Mouse (Mus musculus) hindbrain, embryonic 14.5 days (tissue): ENCODE data around the gene Fnbp1l. TPM values are rescaled to one million over a fixed set of nuclear protein-coding genes. Genes with fewer than 3 reads are reported as not detected.

Experiments used
- ATAC-seq: fragments of 200-750 bp; cut with Nextera tagmentation; 2 replicates; pipeline ENCODE4 v1.8.0; 2017; ENCODE audit warnings: moderate number of reproducible peaks, mild to moderate bottlenecking, moderate TSS enrichment, moderate library complexity; ENCODE audit not compliant: low FRiP score
- DNase-seq: peaks from one replicate; pipeline ENCODE4 v3.0.0-alpha.2; 2015; ENCODE audit warnings: low spot score
- H3K27ac ChIP-seq: fragments of 300-500 bp; sonication (generic); 2 replicates; pipeline ENCODE4 v1.5.1; 2014; ENCODE audit warnings: mild to moderate bottlenecking, moderate library complexity
- H3K27me3 ChIP-seq: fragments of 300-500 bp; sonication (generic); 2 replicates; pipeline ENCODE4 v1.6.1; 2014; ENCODE audit warnings: mild to moderate bottlenecking, low read length, mixed read lengths; ENCODE audit not compliant: control insufficient read depth, insufficient read depth
- H3K36me3 ChIP-seq: fragments of 300-500 bp; sonication (generic); replicated peaks from 2 replicates; pipeline ENCODE4 v1.6.1; 2014; ENCODE audit not compliant: control insufficient read depth, insufficient read depth
- H3K4me1 ChIP-seq: fragments of 300-500 bp; sonication (generic); replicated peaks from 2 replicates; pipeline ENCODE4 v1.6.1; 2014; ENCODE audit warnings: antibody characterized with exemption, low read length, mixed read lengths; ENCODE audit not compliant: control insufficient read depth, insufficient read depth
- H3K4me2 ChIP-seq: fragments of 300-500 bp; sonication (generic); replicated peaks from 2 replicates; pipeline ENCODE4 v1.6.1; 2014; ENCODE audit warnings: mild to moderate bottlenecking, moderate library complexity
- H3K4me3 ChIP-seq: fragments of 300-500 bp; sonication (generic); replicated peaks from 2 replicates; pipeline ENCODE4 v1.5.1; 2014; ENCODE audit warnings: mild to moderate bottlenecking, low read length
- H3K9ac ChIP-seq: fragments of 300-500 bp; sonication (generic); 2 replicates; pipeline ENCODE4 v1.6.1; 2014
- H3K9me3 ChIP-seq: fragments of 300-500 bp; sonication (generic); 2 replicates; pipeline ENCODE4 v1.6.1; 2016; ENCODE audit warnings: low read length; ENCODE audit not compliant: control insufficient read depth
- WGBS: fragments of 180-500 bp; shearing (Covaris S2); extraction: QIAGEN DNeasy Blood & Tissue Kit; methylation state at CpG from one replicate; pipeline ENCODE4 v1.1.7; 2014; 5-methylcytosine and 5-hydroxymethylcytosine counted together
- polyA plus RNA-seq: library from polyadenylated mRNA; unstranded; fragments of >200 nt; fragmentation: Nextera tagmentation; extraction: Ambion mirVana; gene quantifications from 2 replicates; pipeline ENCODE4 v1.2.1, GENCODE M21; 2014

Gene Fnbp1l
- polyA plus RNA-seq, 1 experiment from 2014 or later: 209 TPM

DNA sequence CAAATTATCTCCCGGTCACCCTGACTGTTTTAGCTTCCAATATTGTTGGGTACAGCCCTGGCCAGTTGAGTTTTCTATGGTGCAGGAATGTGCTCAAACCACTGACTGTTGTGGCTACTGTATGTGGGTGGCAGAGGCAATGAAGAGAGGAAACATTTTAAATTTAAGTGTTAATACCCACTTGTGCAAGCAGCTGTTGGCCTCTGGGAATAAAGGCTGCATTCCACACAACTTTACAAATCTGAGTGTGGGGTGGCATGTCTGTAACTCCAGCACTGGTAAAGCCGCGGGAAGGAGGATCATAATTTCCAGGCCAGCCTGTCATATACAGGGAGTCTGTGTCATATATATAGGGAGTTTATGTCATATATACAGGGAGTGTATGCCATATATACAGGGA is 99.2 kb downstream of the Fnbp1l start:
- WGBS: 85% methylated on average over 3 of the region's 3 CpGs
- H3K36me3 ChIP-seq: peaks cover 8% of the 10 kb centered on the region; the same call in 1 of the 2 replicates
- H3K4me2 ChIP-seq: no peak overlapping the region
- no peaks in the 10 kb centered on the region for H3K9me3 ChIP-seq
- no peak overlapping the region for H3K27ac ChIP-seq
- H3K4me3 ChIP-seq: no peak overlapping the region
- DNase-seq (no peak), ATAC-seq (no peak)
- H3K9ac ChIP-seq: no peak overlapping the region
- no peaks in the 10 kb centered on the region for H3K27me3 ChIP-seq
- peaks cover 30% of the 10 kb centered on the region for H3K4me1 ChIP-seq

DNA sequence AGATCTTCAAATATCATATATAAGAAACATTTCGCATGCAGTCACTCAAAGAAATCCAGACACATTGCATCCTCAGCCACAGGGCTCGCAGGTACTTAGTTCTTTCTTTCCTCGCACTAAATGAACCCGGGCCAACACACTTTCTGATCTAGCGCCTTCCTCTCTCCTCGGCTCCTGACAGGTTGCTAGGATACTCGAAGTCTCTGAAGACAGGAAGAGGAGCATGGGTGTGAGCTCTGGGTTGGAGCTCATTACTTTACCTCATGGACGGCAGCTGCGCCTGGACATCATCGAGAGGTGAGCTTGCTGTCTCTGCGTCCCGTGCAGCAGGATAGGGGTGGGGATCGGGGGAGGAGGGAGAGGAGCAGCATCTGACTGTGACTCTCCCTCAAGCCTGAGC is 100.4 kb downstream of the Fnbp1l start:
- H3K9me3 ChIP-seq: no peaks in the 10 kb centered on the region
- peaks cover 8% of the 10 kb centered on the region; the same call in 1 of the 2 replicates for H3K36me3 ChIP-seq
- no peak overlapping the region for H3K4me3 ChIP-seq
- DNase-seq (no peak), ATAC-seq (0 out of 2 replicates have a peak, but pooled peaks have one; percentile 11)
- no peak overlapping the region for H3K27ac ChIP-seq
- peaks cover 30% of the 10 kb centered on the region for H3K4me1 ChIP-seq
- H3K9ac ChIP-seq: no peak overlapping the region
- H3K27me3 ChIP-seq: no peaks in the 10 kb centered on the region
- 33% methylated on average over 13 of the region's 13 CpGs for WGBS
- no peak overlapping the region for H3K4me2 ChIP-seq

DNA sequence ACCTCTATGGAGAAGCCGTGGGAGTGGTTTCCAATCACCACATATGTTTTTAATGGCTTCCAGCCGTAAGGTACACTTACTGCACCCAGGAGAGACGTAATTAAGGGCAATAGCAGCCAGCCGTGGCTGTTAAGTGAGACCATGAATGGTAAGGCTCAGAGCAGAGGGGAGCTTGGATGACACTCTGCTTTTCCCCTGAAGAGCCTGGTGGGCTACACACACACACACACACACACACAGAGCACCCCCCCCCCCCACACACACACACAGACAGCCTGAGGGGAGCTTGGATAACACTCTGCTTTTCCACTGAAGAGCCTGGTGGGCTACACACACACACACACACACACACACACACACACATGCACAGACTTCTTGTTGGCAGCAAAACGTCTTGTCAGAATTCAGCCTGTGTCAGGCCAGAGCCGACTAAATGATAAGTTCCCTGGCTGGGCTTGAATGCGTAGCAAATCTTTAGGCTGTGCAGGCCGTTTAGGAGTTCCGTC is 101.2 kb downstream of the Fnbp1l start:
- peaks cover 6% of the 10 kb centered on the region; the same call in 1 of the 2 replicates for H3K36me3 ChIP-seq
- peak overlapping the region; percentile 45 for H3K27ac ChIP-seq
- no peak overlapping the region for H3K4me2 ChIP-seq
- H3K9ac ChIP-seq: 0 out of 2 replicates have a peak overlapping the region, but pooled peaks have one; percentile 10
- no peak overlapping the region for H3K4me3 ChIP-seq
- H3K9me3 ChIP-seq: no peaks in the 10 kb centered on the region
- peaks cover 30% of the 10 kb centered on the region for H3K4me1 ChIP-seq
- H3K27me3 ChIP-seq: no peaks in the 10 kb centered on the region
- ATAC-seq (peak; percentile 76), DNase-seq (peak; percentile 50)
- WGBS: 29% methylated on average over 9 of the region's 9 CpGs

DNA sequence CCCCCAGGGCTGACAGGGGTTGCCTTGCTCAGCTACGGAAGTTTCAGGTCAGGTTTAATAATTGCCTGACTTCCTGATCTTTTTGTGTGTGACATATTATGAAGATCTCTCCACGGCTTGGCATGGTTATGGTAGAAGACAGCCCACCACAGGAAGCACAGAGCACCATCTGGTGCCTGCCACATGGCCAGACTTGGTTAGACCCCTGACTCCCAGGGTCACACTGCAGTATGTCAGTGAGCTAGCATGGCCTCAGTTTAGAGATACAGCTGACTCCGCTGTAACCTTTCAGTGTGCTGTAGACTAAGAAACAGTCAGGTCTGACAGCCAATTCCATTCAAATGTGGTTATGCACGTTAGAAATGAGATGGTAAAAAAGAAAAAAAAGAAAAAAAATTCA is 101.8 kb downstream of the Fnbp1l start:
- Histone ChIP-seq H3K36me3 (0 out of 2 replicates have a peak, but pooled peaks cover under 1% of the 10 kb centered on the region), H3K27ac (peak overlapping the region; percentile 45), H3K9ac (no peak overlapping the region), H3K27me3 (no peaks in the 10 kb centered on the region), H3K4me3 (no peak overlapping the region), H3K4me2 (no peak overlapping the region), H3K4me1 (peaks cover 30% of the 10 kb centered on the region), H3K9me3 (no peaks in the 10 kb centered on the region)
- no peak for DNase-seq
- ATAC-seq: 0 out of 2 replicates have a peak, but pooled peaks have one; percentile 22
- 51% methylated on average over 4 of the region's 4 CpGs for WGBS

DNA sequence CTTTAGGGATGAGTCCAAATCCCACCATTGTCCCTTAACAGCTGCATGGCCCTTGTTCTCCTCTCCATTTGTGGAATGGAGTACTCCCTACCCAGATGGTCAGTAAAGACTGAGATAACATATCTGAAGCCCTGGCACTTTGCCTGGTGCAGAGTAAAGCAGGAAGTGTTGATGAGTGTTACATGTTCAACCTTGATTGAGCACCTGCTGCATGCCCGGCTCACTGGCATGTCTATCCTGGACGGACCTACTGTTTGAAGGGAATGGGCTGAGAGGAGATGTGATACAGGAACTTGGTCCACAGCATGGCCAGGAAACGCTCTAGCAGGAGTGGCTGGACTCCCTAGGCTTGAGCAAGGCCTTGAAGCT is 103.2 kb downstream of the Fnbp1l start:
- 98% methylated on average over 3 of the region's 3 CpGs for WGBS
- H3K4me2 ChIP-seq: no peak overlapping the region
- H3K4me1 ChIP-seq: peaks cover 30% of the 10 kb centered on the region
- H3K9ac ChIP-seq: no peak overlapping the region
- ATAC-seq (no peak), DNase-seq (no peak)
- no peaks in the 10 kb centered on the region for H3K27me3 ChIP-seq
- no peaks in the 10 kb centered on the region for H3K9me3 ChIP-seq
- H3K36me3 ChIP-seq: no peaks in the 10 kb centered on the region
- no peak overlapping the region for H3K27ac ChIP-seq
- no peak overlapping the region for H3K4me3 ChIP-seq

DNA sequence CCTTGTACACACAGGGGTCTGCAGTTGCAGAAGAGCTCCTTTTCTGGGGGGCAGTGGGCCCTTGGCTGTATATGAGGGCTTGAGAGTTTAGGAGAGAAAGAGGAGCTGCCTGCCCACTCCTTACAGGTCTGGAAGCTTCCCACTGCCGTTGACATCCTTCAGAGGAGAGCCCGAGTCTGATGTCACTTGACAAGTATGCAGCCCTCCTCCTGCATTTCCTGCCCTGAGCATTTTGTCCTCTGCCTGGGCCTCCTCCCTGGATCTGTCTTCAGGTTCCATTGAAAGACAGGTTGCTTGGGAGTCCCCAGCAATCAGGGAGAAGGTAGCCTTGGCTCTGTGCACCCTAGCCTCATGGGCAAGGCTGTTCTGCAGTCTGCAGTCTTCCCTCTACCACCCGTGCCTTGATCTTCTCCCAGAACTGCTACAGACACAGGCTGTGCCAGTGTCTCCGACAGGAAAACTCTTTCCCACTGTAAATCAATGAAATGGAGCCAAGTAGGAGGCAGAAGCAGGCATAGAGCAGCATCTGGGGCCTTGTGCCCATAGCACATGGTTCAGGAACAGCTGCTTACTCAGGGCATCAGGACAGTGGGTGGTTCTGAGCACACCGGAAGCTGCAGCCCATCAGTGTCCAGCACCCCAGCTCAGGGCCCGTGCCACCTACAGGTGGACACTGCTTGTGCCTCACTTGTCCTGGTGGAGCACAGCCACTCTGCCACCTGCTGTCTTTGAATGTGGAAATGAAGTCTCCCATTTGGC is 103.8 kb downstream of the Fnbp1l start:
- WGBS: 87% methylated on average over 6 of the region's 6 CpGs
- H3K27me3 ChIP-seq: no peaks in the 10 kb centered on the region
- H3K9ac ChIP-seq: no peak overlapping the region
- ATAC-seq (no peak), DNase-seq (no peak)
- H3K36me3 ChIP-seq: no peaks in the 10 kb centered on the region
- no peaks in the 10 kb centered on the region for H3K9me3 ChIP-seq
- no peak overlapping the region for H3K4me2 ChIP-seq
- H3K27ac ChIP-seq: no peak overlapping the region
- peaks cover 30% of the 10 kb centered on the region for H3K4me1 ChIP-seq
- no peak overlapping the region for H3K4me3 ChIP-seq

DNA sequence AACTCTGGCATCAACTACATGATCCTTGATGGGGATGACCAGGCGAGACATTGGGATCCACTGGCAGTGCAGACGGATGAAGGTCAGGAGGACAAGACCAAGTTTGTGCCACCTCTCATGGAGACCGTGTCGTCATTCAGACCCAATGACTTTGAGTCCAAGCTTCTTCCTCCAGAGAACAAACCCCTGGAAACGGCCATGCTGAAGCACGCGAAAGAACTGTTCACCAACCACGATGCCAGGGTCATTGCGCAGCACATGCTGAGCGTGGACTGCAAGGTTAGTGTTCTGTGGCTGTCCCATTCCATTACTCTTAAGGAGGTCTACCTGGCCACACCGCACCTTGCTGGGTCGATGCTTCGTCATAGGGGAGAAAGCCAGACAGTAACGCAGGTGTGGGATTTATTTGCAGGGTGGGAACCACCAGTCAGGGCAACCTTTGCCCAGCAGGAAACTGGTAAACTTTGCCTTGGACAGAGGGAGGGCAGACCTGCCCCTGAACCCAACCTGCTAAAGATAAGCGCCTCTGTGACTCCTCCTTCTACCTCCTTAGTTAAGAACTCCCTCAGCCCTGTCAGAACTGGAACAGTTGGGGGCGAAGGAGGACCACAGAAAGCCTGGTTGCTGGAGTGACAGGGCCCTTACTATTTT is 106.7 kb downstream of the Fnbp1l start:
- no peak for DNase-seq
- no peak overlapping the region for H3K4me3 ChIP-seq
- 94% methylated on average over 16 of the region's 16 CpGs for WGBS
- H3K4me2 ChIP-seq: no peak overlapping the region
- no peak overlapping the region for H3K9ac ChIP-seq
- no peaks in the 10 kb centered on the region for H3K9me3 ChIP-seq
- peaks cover 10% of the 10 kb centered on the region for H3K4me1 ChIP-seq
- no peaks in the 10 kb centered on the region for H3K36me3 ChIP-seq
- no peak for ATAC-seq
- H3K27me3 ChIP-seq: no peaks in the 10 kb centered on the region
- H3K27ac ChIP-seq: no peak overlapping the region

DNA sequence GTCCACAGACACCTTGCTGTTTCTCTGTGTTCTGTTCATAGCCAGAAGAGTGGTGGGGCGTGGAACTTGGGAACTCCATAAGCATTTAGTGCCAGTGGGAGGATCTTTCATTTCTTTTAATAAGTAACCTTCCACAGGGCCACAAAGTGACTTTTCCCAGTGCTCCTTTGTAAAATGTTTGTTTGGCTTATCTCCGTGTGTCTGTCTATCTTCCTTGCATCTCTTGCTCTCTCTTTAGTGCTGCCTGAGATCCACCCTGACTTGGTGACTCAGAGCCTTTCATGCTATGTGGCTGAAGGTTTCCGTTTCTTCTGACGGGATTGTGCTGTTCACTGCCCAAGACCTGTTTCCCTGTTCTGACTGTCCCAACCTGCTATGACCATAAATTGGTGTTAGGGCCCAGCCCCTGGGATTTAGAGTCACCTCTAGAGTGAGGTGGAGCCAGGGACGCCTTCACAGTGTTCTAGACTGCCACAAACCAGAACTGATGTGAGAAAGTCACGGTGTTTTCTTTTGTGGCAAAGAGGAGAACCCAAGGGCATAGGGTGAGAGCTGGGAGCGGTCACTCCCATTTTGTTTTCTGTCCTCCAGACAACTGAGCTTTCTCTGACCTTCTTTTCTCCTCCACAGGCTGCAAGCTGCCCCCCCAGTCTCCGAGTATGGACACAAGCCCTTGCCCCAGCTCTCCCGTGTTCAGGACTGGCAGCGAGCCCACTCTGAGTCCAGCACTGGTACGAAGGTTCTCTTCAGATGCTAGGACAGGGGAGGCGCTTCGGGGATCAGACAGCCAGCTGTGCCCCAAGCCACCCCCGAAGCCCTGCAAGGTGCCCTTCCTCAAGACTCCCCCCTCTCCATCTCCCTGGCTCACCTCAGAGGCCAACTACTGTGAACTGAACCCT is 107.5 kb downstream of the Fnbp1l start:
- Histone ChIP-seq H3K9me3 (no peaks in the 10 kb centered on the region), H3K4me1 (peaks cover 1% of the 10 kb centered on the region; the same call in 1 of the 2 replicates), H3K4me3 (no peak overlapping the region), H3K9ac (no peak overlapping the region), H3K27ac (no peak overlapping the region), H3K27me3 (no peaks in the 10 kb centered on the region), H3K36me3 (no peaks in the 10 kb centered on the region), H3K4me2 (no peak overlapping the region)
- no peak for ATAC-seq
- 90% methylated on average over 14 of the region's 14 CpGs for WGBS
- DNase-seq: no peak

DNA sequence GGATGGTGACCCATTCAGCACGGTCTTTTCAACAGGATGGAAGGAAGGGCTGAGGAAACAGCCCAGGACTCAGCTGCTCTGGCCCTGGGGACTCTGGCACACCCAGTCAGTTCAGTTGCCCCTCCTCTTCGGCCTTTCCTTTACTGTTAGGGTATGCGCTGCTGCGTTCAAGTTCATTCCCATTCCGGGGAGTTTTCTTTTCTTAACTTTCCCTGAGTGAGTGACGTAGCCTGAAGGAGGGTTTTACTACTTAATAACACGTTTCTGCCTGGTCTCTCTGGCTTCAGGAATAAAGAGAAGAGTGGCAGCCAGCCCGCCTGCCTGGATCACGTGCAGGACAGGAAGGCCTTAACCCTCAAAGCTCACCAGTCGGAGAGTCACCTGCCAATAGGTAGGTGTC is 108.6 kb downstream of the Fnbp1l start:
- ATAC-seq: no peak
- no peak overlapping the region for H3K9ac ChIP-seq
- no peak for DNase-seq
- no peaks in the 10 kb centered on the region for H3K27me3 ChIP-seq
- H3K4me1 ChIP-seq: no peaks in the 10 kb centered on the region
- H3K36me3 ChIP-seq: no peaks in the 10 kb centered on the region
- H3K27ac ChIP-seq: no peak overlapping the region
- H3K4me3 ChIP-seq: no peak overlapping the region
- no peak overlapping the region for H3K4me2 ChIP-seq
- H3K9me3 ChIP-seq: no peaks in the 10 kb centered on the region
- WGBS: 81% methylated on average over 10 of the region's 10 CpGs
